Mouse (Mus musculus) hindbrain, embryonic 12.5 days (tissue): ENCODE results near the gene Il12rb2. TPM values are rescaled to one million over a fixed set of nuclear protein-coding genes. Genes with fewer than 3 reads are reported as not detected.

Experiments
- ATAC-seq: fragments of 200-750 bp; cut with Nextera tagmentation; 2 replicates; pipeline ENCODE4 v1.8.0; 2017; ENCODE audit warnings: moderate TSS enrichment; ENCODE audit not compliant: low FRiP score
- H3K27ac ChIP-seq: fragments of 300-500 bp; sonication (generic); 2 replicates; pipeline ENCODE4 v1.5.1; 2016; ENCODE audit warnings: mild to moderate bottlenecking
- H3K27me3 ChIP-seq: fragments of 300-500 bp; sonication (generic); 2 replicates; pipeline ENCODE4 v1.6.1; 2016; ENCODE audit warnings: mild to moderate bottlenecking
- H3K36me3 ChIP-seq: fragments of 300-500 bp; sonication (generic); 2 replicates; pipeline ENCODE4 v1.6.1; 2016; ENCODE audit warnings: mild to moderate bottlenecking
- H3K4me1 ChIP-seq: fragments of 300-500 bp; sonication (generic); 2 replicates; pipeline ENCODE4 v1.6.1; 2016
- H3K4me2 ChIP-seq: fragments of 300-500 bp; sonication (generic); replicated peaks from 2 replicates; pipeline ENCODE4 v1.6.1; 2016; ENCODE audit warnings: mild to moderate bottlenecking
- H3K4me3 ChIP-seq: fragments of 300-500 bp; sonication (generic); 2 replicates; pipeline ENCODE4 v1.5.1; 2016; ENCODE audit warnings: mild to moderate bottlenecking
- H3K9ac ChIP-seq: fragments of 300-500 bp; sonication (generic); 2 replicates; pipeline ENCODE4 v1.6.1; 2016; ENCODE audit warnings: mild to moderate bottlenecking, moderate library complexity
- H3K9me3 ChIP-seq: fragments of 300-500 bp; sonication (generic); replicated peaks from 2 replicates; pipeline ENCODE4 v1.6.1; 2016; ENCODE audit warnings: mild to moderate bottlenecking
- WGBS: fragments of 180-500 bp; shearing (Covaris S2); methylation state at CpG from one replicate; pipeline ENCODE4 v1.1.7; 2016; 5-methylcytosine and 5-hydroxymethylcytosine counted together
- polyA plus RNA-seq: library from polyadenylated mRNA; unstranded; fragments of >200 nt; fragmentation: Nextera tagmentation; extraction: Ambion mirVana; gene quantifications from 2 replicates; pipeline ENCODE4 v1.2.1, GENCODE M21; 2016

Gene Il12rb2
- polyA plus RNA-seq, 1 experiment from 2014 or later: 0.14 TPM

- 96% methylated on average over 7 of the region's 7 CpGs for WGBS
- no peaks in the 10 kb centered on the region for H3K4me1 ChIP-seq
- no peak overlapping the region for H3K9ac ChIP-seq
- ATAC-seq: no peak
- no peaks in the 10 kb centered on the region for H3K27me3 ChIP-seq
- H3K4me2 ChIP-seq: no peak overlapping the region
- no peak overlapping the region for H3K27ac ChIP-seq
- no peak overlapping the region for H3K4me3 ChIP-seq
- H3K9me3 ChIP-seq: no peaks in the 10 kb centered on the region
- H3K36me3 ChIP-seq: no peaks in the 10 kb centered on the region
These were observed 132.1 kb downstream of the Il12rb2 start for GRCm38 (mm10) chr6:67243765-67244420.

Other genes with a start within 250 kb of the Il12rb2 start
- 404 and 432 TPM in 2 replicates for gene Serbp1, start 138.0 kb downstream of the Il12rb2 start, polyA plus RNA-seq
- gene Il23r, start 115.7 kb upstream of the Il12rb2 start, polyA plus RNA-seq: not detected in 2 replicates
- 6.2 and 6.5 TPM in 2 replicates for gene Tacstd2, start 159.6 kb upstream of the Il12rb2 start, polyA plus RNA-seq